Comparison of ENCODE assay signal across 10 mouse cellular contexts in the genomic region with DNA sequence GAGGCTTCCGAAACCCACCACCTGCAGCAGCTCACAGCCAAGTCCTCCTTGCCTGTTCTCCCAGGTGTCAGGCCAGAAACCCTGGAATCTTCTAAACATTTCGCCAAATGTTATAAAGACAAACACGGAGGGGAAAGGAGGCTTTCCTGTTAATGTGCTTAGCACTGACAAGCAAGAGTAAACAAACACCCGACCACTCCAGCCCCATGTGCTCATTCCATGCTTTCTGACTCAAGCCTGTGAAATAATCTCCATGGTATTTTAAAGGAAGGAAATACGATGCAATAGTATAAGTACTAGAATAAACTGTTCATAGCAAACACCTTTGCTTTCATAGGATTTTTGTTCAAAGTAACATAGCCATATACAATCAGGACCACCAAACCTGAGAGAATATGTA. TPM values are rescaled to one million over a fixed set of nuclear protein-coding genes. Genes with fewer than 3 reads are reported as not detected.
DNase-seq lines count a peak whose midpoint lies in the region; ATAC-seq and TF ChIP-seq lines count a peak whose summit lies in the region.
"Had no signal": no experiment of that assay in that cellular context is flagged by ENCODE, and none has a peak within 500 bp of the region (broad histone marks: within the 10 kb centered on the region; RNA-seq: fewer than 3 reads in every experiment).

No protein-coding gene starts in this region.

- 42% methylated on average over 5 of the region's 5 CpGs for WGBS in heart, embryonic 13.5 days
- WGBS in forebrain, postnatal 0 days = 23% methylated on average over 5 of the region's 5 CpGs
- 47% methylated on average over 5 of the region's 5 CpGs for WGBS in liver, postnatal 0 days (ENCODE audit: insufficient replicate concordance)

- TF ChIP-seq CTCF in forebrain, postnatal 0 days (IDR thresholded peaks at IDR 0.05; ENCODE audit: low read depth) = no peak
- TF ChIP-seq CTCF in liver, postnatal 0 days (IDR thresholded peaks at IDR 0.05; ENCODE audit: low read depth) = no peak

- no peak for TF ChIP-seq EP300 in liver, postnatal 0 days (IDR thresholded peaks at IDR 0.05; ENCODE audit: low read depth)

- peaks cover 88% of the 10 kb centered on the region for H3K4me1 ChIP-seq in heart, embryonic 13.5 days
- H3K4me1 ChIP-seq in forebrain, postnatal 0 days (ENCODE audit: insufficient read depth) = peaks cover 20% of the 10 kb centered on the region
- peaks cover 75% of the 10 kb centered on the region for H3K4me1 ChIP-seq in liver, postnatal 0 days (ENCODE audit: insufficient read depth)

- H3K27ac ChIP-seq in heart, embryonic 13.5 days (replicated peaks) = peak overlapping the region; percentile 87
- peak overlapping the region; percentile 73; the same call in 1 of the 2 replicates for H3K27ac ChIP-seq in forebrain, postnatal 0 days (ENCODE audit: low read depth, low read length)
- peak overlapping the region; percentile 59; the same call in 1 of the 2 replicates for H3K27ac ChIP-seq in liver, postnatal 0 days (ENCODE audit: low read depth)

- 0 out of 2 replicates have a peak overlapping the region, but pooled peaks have one; percentile 40 for H3K9ac ChIP-seq in heart, embryonic 13.5 days
- H3K9ac ChIP-seq in forebrain, postnatal 0 days = no peak overlapping the region
- no peak overlapping the region for H3K9ac ChIP-seq in liver, postnatal 0 days (replicated peaks)

- DNase-seq in heart, adult 18-20 months = no peak
- peak; percentile 51 for DNase-seq in MN1 (ENCODE audit: low spot score)
- DNase-seq in forebrain, postnatal 0 days = no peak
- DNase-seq in liver, postnatal 0 days = no peak
- DNase-seq in adrenal gland, adult 8-10 months = no peak
- no peak for DNase-seq in testis, postnatal 14 days (ENCODE audit: low spot score)
- no peak for DNase-seq in adrenal gland, postnatal 36 days
- DNase-seq: adrenal gland, adult 2 months had no signal

- no peaks in the 10 kb centered on the region for H3K27me3 ChIP-seq in heart, embryonic 13.5 days (replicated peaks)
- no peaks in the 10 kb centered on the region for H3K27me3 ChIP-seq in forebrain, postnatal 0 days (ENCODE audit: insufficient read depth, low read length)
- no peaks in the 10 kb centered on the region for H3K27me3 ChIP-seq in liver, postnatal 0 days (ENCODE audit: insufficient read depth, low read length)

- no peak overlapping the region for H3K4me2 ChIP-seq in heart, embryonic 13.5 days
- no peak overlapping the region for H3K4me2 ChIP-seq in forebrain, postnatal 0 days (ENCODE audit: low read depth)
- H3K4me2 ChIP-seq in liver, postnatal 0 days (ENCODE audit: low read depth, low read length) = no peak overlapping the region

- no peak overlapping the region for H3K4me3 ChIP-seq in heart, embryonic 13.5 days
- H3K4me3 ChIP-seq in forebrain, postnatal 0 days (ENCODE audit: low read depth, low read length) = no peak overlapping the region
- H3K4me3 ChIP-seq in liver, postnatal 0 days (ENCODE audit: low read depth, low read length) = no peak overlapping the region

- no peaks in the 10 kb centered on the region for H3K9me3 ChIP-seq in heart, embryonic 13.5 days
- no peaks in the 10 kb centered on the region for H3K9me3 ChIP-seq in forebrain, postnatal 0 days (ENCODE audit: low read length)
- H3K9me3 ChIP-seq in liver, postnatal 0 days (ENCODE audit: low read length) = no peaks in the 10 kb centered on the region

- peaks cover 11% of the 10 kb centered on the region; the same call in 1 of the 2 replicates for H3K36me3 ChIP-seq in heart, embryonic 13.5 days
- H3K36me3 ChIP-seq in forebrain, postnatal 0 days (ENCODE audit: insufficient read depth) = no peaks in the 10 kb centered on the region; the same call in 1 of the 2 replicates
- H3K36me3 ChIP-seq in liver, postnatal 0 days (replicated peaks; ENCODE audit: insufficient read depth, low read length) = no peaks in the 10 kb centered on the region

- no peak for ATAC-seq in heart, embryonic 13.5 days (ENCODE audit: extremely low read depth, insufficient number of reproducible peaks, low FRiP score, low TSS enrichment)
- ATAC-seq in forebrain, postnatal 0 days = no peak
- ATAC-seq in liver, postnatal 0 days = no peak
- ATAC-seq: CD4-positive, CD25-positive, alpha-beta regulatory T cell, adult 4 months had no signal

RNA-seq across cellular contexts. Expression of a gene that starts 38.0 kb away (rescaled TPM):
- 9.4 and 10.9 TPM in 2 replicates for polyA plus RNA-seq in heart, embryonic 13.5 days (2015; fragmentation: Nextera tagmentation; extraction: Ambion mirVana)
- total RNA-seq in heart, adult 18-20 months (2021) = 100 to 1,000 TPM; 126 to 130 TPM
- 102 and 138 TPM in 2 replicates for total RNA-seq in forebrain, postnatal 0 days (2014; rRNA removed)
- polyA plus RNA-seq in forebrain, postnatal 0 days (2015; fragmentation: Nextera tagmentation; extraction: Ambion mirVana) = 35.6 and 39.0 TPM in 2 replicates
- polyA plus RNA-seq in liver, postnatal 0 days (2015; fragmentation: Nextera tagmentation; extraction: Ambion mirVana) = 12.7 and 14.5 TPM in 2 replicates
- 100 to 1,000 TPM; 135 to 173 (median 141) TPM for total RNA-seq in adrenal gland, adult 8-10 months (2022)
- total RNA-seq in adrenal gland, postnatal 36 days (2021) = 100 to 1,000 TPM; 119 to 155 TPM
